Mouse (Mus musculus): Measurements from ENCODE around the gene Cpvl. TPM values are rescaled to one million over a fixed set of nuclear protein-coding genes. Genes with fewer than 3 reads are reported as not detected.

Gene Cpvl
- total RNA-seq (2021) = not detected
- long read RNA-seq, experiment 1 = 0 reads
- long read RNA-seq, experiment 2 = 0 reads

- no peak for DNase-seq
Observed at GRCm38 (mm10) chr6:53978571-53978970, at the start of gene Cpvl. Gene Cpvl, minus strand, starts transcription at chr6:53978671.

- DNase-seq = no peak
Observed at GRCm38 (mm10) chr6:54023846-54024245, 45.4 kb upstream of the Cpvl start.

- no peak for DNase-seq
Observed at GRCm38 (mm10) chr6:54021123-54021789, 42.8 kb upstream of the Cpvl start.

- no peak for DNase-seq
Observed at GRCm38 (mm10) chr6:54018861-54019260, 40.4 kb upstream of the Cpvl start.

GRCm38 (mm10) chr6:54018038-54018437 is 39.6 kb upstream of the Cpvl start:
- no peak for DNase-seq

GRCm38 (mm10) chr6:54012163-54012562 is 33.7 kb upstream of the Cpvl start:
- no peak for DNase-seq

- DNase-seq = no peak
Observed at GRCm38 (mm10) chr6:54010362-54010761, 31.9 kb upstream of the Cpvl start.

- DNase-seq = no peak
Observed at GRCm38 (mm10) chr6:54009293-54009692, 30.8 kb upstream of the Cpvl start.

GRCm38 (mm10) chr6:54008448-54009120 is 30.1 kb upstream of the Cpvl start:
- DNase-seq = no peak

GRCm38 (mm10) chr6:54005302-54005701 is 26.8 kb upstream of the Cpvl start:
- DNase-seq = no peak

GRCm38 (mm10) chr6:53996226-53996955 is 17.9 kb upstream of the Cpvl start:
- DNase-seq = no peak

GRCm38 (mm10) chr6:53995519-53995918 is 17.0 kb upstream of the Cpvl start:
- DNase-seq = no peak

GRCm38 (mm10) chr6:53992386-53992785 is 13.9 kb upstream of the Cpvl start:
- DNase-seq = no peak

- DNase-seq = no peak
Observed at GRCm38 (mm10) chr6:53987235-53987634, 8.8 kb upstream of the Cpvl start.

- no peak for DNase-seq
Observed at GRCm38 (mm10) chr6:53986273-53986985, 8.0 kb upstream of the Cpvl start.

GRCm38 (mm10) chr6:53983820-53984219 is 5.3 kb upstream of the Cpvl start:
- DNase-seq = no peak

GRCm38 (mm10) chr6:53982612-53983011 is 4.1 kb upstream of the Cpvl start:
- no peak for DNase-seq

GRCm38 (mm10) chr6:53982047-53982600 is 3.7 kb upstream of the Cpvl start:
- DNase-seq = no peak

- no peak for DNase-seq
Observed at GRCm38 (mm10) chr6:53980817-53981480, 2.5 kb upstream of the Cpvl start.

GRCm38 (mm10) chr6:53974040-53974439 is 4.4 kb downstream of the Cpvl start:
- no peak for DNase-seq

- DNase-seq = no peak
Observed at GRCm38 (mm10) chr6:53973468-53973867, 5.0 kb downstream of the Cpvl start.

All from gastrocnemius, postnatal 10 days (tissue).